Mouse (Mus musculus) central nervous system, embryonic 14 days (tissue): ENCODE measurements around the gene Xpot. TPM values are rescaled to one million over a fixed set of nuclear protein-coding genes. Genes with fewer than 3 reads are reported as not detected.

Experiments
- polyA plus RNA-seq: library from polyadenylated mRNA; depleted of rRNA; stranded (reverse); fragments of >200 nt; gene quantifications from 2 replicates; pipeline ENCODE4 v1.2.3, GENCODE M21; 2012; rRNA removed

Gene Xpot
- polyA plus RNA-seq = 65.4 and 73.5 TPM in 2 replicates

DNA sequence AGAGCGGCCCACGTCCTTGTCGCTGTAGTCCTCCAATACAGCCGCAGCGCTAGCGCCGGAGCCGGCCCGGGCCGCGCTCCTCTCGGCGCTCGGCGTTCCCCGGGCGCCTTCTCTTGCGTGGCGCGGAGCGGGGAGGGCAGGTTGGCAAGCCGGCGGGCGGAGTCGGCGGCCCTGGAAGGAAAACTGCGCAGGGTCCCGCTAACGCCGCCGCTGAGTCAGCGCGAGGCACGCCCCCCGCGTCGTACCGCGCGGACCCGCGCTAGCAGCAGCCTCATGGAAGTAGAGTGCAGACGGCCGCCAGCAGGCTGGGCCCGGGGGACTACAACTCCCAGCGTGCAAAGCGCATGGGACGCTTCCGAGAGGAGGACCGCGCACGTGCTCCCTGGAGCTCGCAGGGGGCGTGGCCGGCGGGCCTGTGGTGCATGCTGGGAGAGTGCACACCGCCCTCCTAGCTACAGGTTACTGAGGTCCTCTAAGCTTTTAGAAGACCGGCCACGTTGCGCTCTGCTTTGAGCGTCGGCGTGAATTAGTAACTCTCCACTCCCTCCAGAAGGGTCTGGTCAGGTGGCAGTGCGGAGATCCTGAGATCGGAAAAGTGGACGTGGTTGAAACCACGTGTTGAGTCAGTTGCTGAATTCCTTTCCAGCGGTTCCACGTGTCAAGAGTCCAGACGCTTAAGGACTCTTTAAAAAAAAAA, at the start of gene Xpot:
Gene Xpot (minus strand): TSS at position 147 of the 697 bp plus-strand sequence.

DNA sequence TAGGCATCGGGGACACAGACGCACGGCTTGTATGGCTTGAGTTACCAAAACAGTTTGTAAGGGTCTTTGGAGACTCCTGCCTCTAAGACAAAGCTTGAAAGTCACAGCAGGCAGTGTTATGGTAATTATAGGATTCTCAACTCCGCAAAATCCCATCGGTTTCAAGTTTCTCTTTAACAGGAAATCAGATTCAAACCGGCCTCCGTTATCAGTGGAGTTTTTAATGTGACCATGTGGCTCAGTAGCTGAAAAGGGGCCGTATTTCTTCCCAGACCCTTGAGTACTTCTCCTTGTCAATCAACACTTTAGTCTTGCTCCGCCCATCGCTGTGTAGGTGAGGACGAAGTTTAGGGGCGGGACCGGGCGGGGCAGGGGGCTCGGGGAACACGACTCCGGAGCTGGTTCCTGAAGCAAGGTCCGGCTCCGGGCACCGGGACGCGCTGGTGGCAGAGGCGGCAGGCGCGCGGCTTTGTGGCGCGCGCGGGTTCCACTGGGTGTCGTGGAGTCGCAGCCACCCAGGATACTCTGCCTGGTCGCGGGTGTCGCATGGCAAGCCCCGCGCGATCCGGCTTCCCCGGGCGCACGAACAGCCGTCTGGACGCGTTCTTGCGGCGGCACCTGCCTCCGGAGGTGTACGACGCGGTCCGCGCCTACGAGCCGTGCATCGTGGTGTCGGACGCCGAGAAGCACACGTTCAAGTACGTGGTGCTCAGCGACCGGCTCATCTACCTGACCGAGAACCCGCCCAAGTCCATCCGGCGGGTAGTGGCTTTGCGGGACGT, 15.3 kb upstream of the Xpot start, which contains the start of gene D930020B18Rik:
Gene D930020B18Rik (plus strand): TSS at position 317 of the 782 bp plus-strand sequence.

DNA sequence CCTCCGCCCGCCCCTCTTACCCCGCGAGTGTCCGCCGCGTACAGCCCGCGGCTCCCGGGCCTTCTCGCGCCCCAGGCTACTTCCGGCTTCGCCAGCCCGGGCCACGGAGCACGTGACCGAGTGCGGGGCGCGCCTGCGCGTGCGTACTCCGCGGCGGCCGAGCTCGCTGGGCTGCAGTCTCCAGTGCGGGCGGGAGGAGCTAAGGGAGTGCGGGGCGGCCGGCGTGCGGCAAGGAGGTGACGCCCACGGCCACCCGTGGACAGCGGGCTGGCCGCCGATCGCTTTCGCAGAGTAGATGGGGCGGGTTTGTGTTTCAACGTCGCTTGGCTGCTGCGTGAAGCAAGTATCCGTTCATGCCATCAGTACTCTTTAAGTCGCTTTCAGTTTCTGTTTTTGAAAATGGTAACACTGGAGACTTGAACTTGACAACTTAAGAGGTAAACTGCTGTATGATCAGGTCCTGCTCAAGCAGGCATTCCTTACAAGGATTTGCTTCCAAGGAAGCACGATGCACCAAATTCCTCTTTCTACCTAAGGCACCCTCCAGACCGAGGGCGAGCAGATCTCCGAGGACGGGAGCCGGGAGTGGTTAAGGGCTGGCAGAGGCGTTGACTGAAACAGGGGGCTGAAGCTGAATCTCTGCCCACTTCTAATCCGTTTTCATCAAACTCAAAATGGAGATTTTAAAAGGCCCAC, 39.3 kb downstream of the Xpot start, which contains the start of gene Tbk1:
Gene Tbk1 (minus strand): TSS at position 113 of the 696 bp plus-strand sequence.

Other genes with a start within 250 kb of the Xpot start
- gene Rassf3, start 150.0 kb downstream of the Xpot start, polyA plus RNA-seq = 5.8 and 9.1 TPM in 2 replicates
- gene Tbk1, start 39.5 kb downstream of the Xpot start, polyA plus RNA-seq = 39.2 and 41.3 TPM in 2 replicates
- 0.12 and 0.13 TPM in 2 replicates for gene D930020B18Rik, start 15.3 kb upstream of the Xpot start, polyA plus RNA-seq
- gene BC048403, start 113.6 kb upstream of the Xpot start, polyA plus RNA-seq = 3.7 and 4.0 TPM in 2 replicates